Mouse (Mus musculus): Measurements from ENCODE around the gene 1110002E22Rik. TPM values are rescaled to one million over a fixed set of nuclear protein-coding genes. Genes with fewer than 3 reads are reported as not detected.

1110002E22Rik gene
- polyA plus RNA-seq, 1 experiment, result 0.05 TPM

DNA sequence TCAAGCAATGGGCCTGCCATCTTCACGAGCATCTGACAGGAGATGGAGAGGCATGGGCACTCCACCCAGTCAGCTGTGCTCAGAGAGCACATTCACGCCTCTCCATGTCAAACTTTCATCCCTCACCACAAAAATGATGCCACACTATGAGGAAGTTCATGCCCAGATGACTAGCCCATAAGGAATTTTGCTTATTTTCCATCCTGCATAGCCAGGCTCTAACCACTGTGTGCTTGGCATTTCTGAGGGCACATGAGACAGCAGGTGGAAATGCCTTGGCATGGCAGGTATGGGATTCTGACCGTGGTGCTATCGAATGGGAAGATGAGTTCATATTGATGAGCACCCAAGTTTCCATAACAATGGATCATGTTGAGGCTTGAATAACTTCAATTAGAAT, 38.8 kb downstream of the 1110002E22Rik start:
- no peak overlapping the region for H3K27ac ChIP-seq (ENCODE audit: insufficient read depth, low read length)
- H3K4me1 ChIP-seq (ENCODE audit: control insufficient read depth, insufficient read depth, insufficient read length), result no peaks in the 10 kb centered on the region
- no peaks in the 10 kb centered on the region for H3K27me3 ChIP-seq (ENCODE audit: control insufficient read depth, insufficient read depth, low read length)
- H3K36me3 ChIP-seq (ENCODE audit: control insufficient read depth, insufficient read depth, low read length), result no peaks in the 10 kb centered on the region
- H3K4me3 ChIP-seq (ENCODE audit: extremely low read depth, insufficient read depth, insufficient read length), result no peak overlapping the region
- no peak for TF ChIP-seq POLR2A (IDR thresholded peaks at IDR 0.05; ENCODE audit: low read depth, low read length)
- no peak for TF ChIP-seq CTCF (IDR thresholded peaks at IDR 0.05; ENCODE audit: extremely low read depth, insufficient read depth, insufficient read length, insufficient replicate concordance)
- 86% methylated on average over 4 of the region's 4 CpGs for WGBS
- no peak for DNase-seq (ENCODE audit: low read depth in 1 of 2, low spot score in 2 of 2)

DNA sequence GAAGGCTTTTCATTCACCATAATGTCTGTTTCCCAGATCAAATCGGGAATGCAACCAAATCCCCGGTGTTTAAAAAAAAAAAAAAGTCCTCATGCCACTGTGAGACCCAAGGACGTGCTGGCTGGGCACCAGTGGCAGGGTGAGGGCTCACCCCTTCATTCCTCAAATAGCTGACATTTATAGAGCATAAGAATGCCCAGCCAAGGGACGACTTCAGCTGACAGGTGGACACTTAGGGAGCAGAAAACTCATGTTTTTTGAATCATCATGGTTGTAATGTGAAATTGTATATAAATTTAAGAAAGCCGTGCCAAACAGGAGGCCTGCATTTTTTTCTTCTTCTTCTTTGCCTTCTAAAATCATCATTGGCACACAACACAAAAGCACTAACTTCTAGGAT, 40.2 kb downstream of the 1110002E22Rik start:
- Histone ChIP-seq H3K27ac (ENCODE audit: insufficient read depth, low read length) (no peak overlapping the region), H3K4me3 (ENCODE audit: extremely low read depth, insufficient read depth, insufficient read length) (no peak overlapping the region), H3K36me3 (ENCODE audit: control insufficient read depth, insufficient read depth, low read length) (no peaks in the 10 kb centered on the region), H3K27me3 (ENCODE audit: control insufficient read depth, insufficient read depth, low read length) (no peaks in the 10 kb centered on the region), H3K4me1 (ENCODE audit: control insufficient read depth, insufficient read depth, insufficient read length) (no peaks in the 10 kb centered on the region)
- no peak for DNase-seq (ENCODE audit: low read depth in 1 of 2, low spot score in 2 of 2)
- TF ChIP-seq CTCF (IDR thresholded peaks at IDR 0.05; ENCODE audit: extremely low read depth, insufficient read depth, insufficient read length, insufficient replicate concordance), result no peak
- WGBS, result 83% methylated on average over 5 of the region's 5 CpGs

DNA sequence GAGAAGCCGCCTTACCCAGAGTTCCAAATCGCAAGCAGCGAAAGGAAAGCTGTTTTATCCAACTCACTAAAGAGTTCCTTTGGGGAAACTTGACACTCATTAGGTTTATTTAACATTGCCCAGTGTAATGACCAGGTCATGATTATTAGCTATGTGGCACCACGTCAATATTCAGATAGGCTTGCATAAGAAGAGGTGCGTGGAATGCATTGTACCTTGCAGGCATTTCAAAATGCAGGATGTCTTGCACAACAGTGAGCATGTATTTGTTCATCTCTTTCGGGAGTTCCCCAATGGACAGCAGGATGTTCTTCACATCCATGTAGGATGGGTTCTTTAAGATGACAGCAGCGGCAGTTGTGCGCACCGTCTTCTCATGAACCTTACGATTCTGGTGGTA, 42.0 kb downstream of the 1110002E22Rik start:
- H3K36me3 ChIP-seq (ENCODE audit: control insufficient read depth, insufficient read depth, low read length), result no peaks in the 10 kb centered on the region
- 95% methylated on average over 10 of the region's 10 CpGs for WGBS
- no peak overlapping the region for H3K4me3 ChIP-seq (ENCODE audit: extremely low read depth, insufficient read depth, insufficient read length)
- no peaks in the 10 kb centered on the region for H3K27me3 ChIP-seq (ENCODE audit: control insufficient read depth, insufficient read depth, low read length)
- no peaks in the 10 kb centered on the region for H3K4me1 ChIP-seq (ENCODE audit: control insufficient read depth, insufficient read depth, insufficient read length)
- DNase-seq (ENCODE audit: low read depth in 1 of 2, low spot score in 2 of 2), result no peak
- TF ChIP-seq POLR2A (IDR thresholded peaks at IDR 0.05; ENCODE audit: low read depth, low read length), result no peak
- TF ChIP-seq CTCF (IDR thresholded peaks at IDR 0.05; ENCODE audit: extremely low read depth, insufficient read depth, insufficient read length, insufficient replicate concordance), result no peak
- H3K27ac ChIP-seq (ENCODE audit: insufficient read depth, low read length), result no peak overlapping the region

DNA sequence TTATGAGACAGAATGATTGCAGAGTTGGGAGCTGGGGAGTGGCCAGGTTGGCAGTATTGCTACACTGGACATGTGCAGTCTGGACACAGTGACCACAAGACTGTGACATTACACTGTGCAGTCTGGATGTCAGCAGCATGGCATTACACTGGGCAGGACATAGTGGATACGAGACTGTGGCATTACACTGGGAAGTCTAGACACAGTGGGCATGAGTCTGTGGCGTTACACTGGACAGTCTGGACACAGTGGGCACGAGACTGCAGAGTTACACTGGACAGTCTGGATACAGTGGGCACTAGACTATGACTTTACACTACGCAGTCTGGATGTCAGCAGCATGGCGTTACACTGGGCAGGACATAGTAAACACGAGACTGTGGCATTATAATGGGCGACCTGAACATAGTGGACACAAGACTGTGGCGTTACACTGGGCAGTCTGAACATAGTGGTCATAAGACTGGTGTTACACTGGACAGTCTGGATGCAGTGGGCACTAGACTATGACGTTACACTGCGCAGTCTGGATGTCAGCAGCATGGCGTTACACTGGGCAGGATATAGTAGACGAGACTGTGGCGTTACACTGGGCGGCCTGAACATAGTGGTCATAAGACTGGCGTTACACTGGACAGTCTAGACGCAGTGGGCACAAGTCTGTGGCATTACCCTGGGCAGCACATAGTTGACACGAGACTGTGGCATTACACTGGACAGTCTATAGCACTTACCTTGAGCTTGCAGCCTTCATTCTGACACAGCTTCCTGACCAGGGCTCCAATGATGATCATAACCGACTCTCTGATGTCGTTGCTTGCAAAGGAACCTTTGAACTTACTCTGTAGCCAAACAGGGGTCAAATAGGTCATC, 46.3 kb downstream of the 1110002E22Rik start:
- H3K27me3 ChIP-seq (ENCODE audit: control insufficient read depth, insufficient read depth, low read length), result no peaks in the 10 kb centered on the region
- WGBS, result 91% methylated on average over 19 of the region's 19 CpGs
- H3K4me3 ChIP-seq (ENCODE audit: extremely low read depth, insufficient read depth, insufficient read length), result no peak overlapping the region
- TF ChIP-seq POLR2A (IDR thresholded peaks at IDR 0.05; ENCODE audit: low read depth, low read length) (no peak), CTCF (IDR thresholded peaks at IDR 0.05; ENCODE audit: extremely low read depth, insufficient read depth, insufficient read length, insufficient replicate concordance) (no peak)
- H3K27ac ChIP-seq (ENCODE audit: insufficient read depth, low read length), result no peak overlapping the region
- DNase-seq (ENCODE audit: low read depth in 1 of 2, low spot score in 2 of 2), result no peak
- no peaks in the 10 kb centered on the region for H3K36me3 ChIP-seq (ENCODE audit: control insufficient read depth, insufficient read depth, low read length)
- no peaks in the 10 kb centered on the region for H3K4me1 ChIP-seq (ENCODE audit: control insufficient read depth, insufficient read depth, insufficient read length)

DNA sequence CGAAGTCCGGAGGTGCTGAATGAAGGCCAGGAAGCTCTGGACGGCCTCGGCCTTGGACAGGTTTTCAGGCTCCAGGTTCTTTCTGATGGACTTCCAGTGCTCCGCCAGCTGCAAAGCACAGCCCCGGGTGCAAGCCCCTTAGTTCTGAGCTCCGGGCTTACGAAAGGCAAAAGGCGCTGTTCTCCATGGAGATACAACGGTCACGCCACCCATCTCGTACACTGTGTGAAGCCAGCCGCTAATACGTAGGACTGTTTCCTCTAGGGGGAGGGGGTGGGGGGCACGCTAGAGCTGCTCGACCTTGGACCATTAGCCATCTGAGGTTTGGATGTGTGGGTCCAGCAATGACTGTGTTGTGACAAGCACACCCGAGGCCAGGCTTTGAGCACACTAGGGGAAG, 49.3 kb downstream of the 1110002E22Rik start:
- TF ChIP-seq CTCF (IDR thresholded peaks at IDR 0.05; ENCODE audit: extremely low read depth, insufficient read depth, insufficient read length, insufficient replicate concordance), result no peak
- TF ChIP-seq POLR2A (IDR thresholded peaks at IDR 0.05; ENCODE audit: low read depth, low read length), result no peak
- H3K4me1 ChIP-seq (ENCODE audit: control insufficient read depth, insufficient read depth, insufficient read length), result no peaks in the 10 kb centered on the region
- no peak overlapping the region for H3K27ac ChIP-seq (ENCODE audit: insufficient read depth, low read length)
- DNase-seq (ENCODE audit: low read depth in 1 of 2, low spot score in 2 of 2), result no peak
- WGBS, result 89% methylated on average over 17 of the region's 17 CpGs
- H3K36me3 ChIP-seq (ENCODE audit: control insufficient read depth, insufficient read depth, low read length), result no peaks in the 10 kb centered on the region
- no peaks in the 10 kb centered on the region for H3K27me3 ChIP-seq (ENCODE audit: control insufficient read depth, insufficient read depth, low read length)
- H3K4me3 ChIP-seq (ENCODE audit: extremely low read depth, insufficient read depth, insufficient read length), result no peak overlapping the region

DNA sequence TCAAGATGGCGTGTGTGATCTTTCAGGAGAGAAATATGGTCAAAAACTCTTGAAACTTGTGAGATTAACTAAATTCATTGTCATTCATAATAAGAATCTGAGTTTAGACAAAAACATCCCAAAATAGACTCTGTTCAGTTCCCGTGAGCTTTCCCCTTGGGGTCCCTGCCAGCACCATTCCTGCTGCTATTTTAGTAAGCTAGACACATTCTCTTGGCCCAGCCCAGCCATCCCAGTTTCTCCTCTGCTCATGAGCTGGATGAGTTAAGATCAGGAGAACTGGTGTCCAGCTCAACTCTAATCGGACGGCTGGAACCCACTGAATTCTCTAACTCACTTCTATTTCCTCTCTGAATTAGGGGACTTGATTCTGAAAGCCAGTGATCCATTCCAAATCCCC, 52.0 kb downstream of the 1110002E22Rik start:
- DNase-seq (ENCODE audit: low read depth in 1 of 2, low spot score in 2 of 2), result no peak
- H3K27ac ChIP-seq (ENCODE audit: insufficient read depth, low read length), result no peak overlapping the region
- WGBS, result 82% methylated on average over 4 of the region's 4 CpGs
- no peaks in the 10 kb centered on the region for H3K4me1 ChIP-seq (ENCODE audit: control insufficient read depth, insufficient read depth, insufficient read length)
- H3K27me3 ChIP-seq (ENCODE audit: control insufficient read depth, insufficient read depth, low read length), result no peaks in the 10 kb centered on the region
- TF ChIP-seq POLR2A (IDR thresholded peaks at IDR 0.05; ENCODE audit: low read depth, low read length), result no peak
- no peak for TF ChIP-seq CTCF (IDR thresholded peaks at IDR 0.05; ENCODE audit: extremely low read depth, insufficient read depth, insufficient read length, insufficient replicate concordance)
- H3K36me3 ChIP-seq (ENCODE audit: control insufficient read depth, insufficient read depth, low read length), result no peaks in the 10 kb centered on the region
- H3K4me3 ChIP-seq (ENCODE audit: extremely low read depth, insufficient read depth, insufficient read length), result no peak overlapping the region

DNA sequence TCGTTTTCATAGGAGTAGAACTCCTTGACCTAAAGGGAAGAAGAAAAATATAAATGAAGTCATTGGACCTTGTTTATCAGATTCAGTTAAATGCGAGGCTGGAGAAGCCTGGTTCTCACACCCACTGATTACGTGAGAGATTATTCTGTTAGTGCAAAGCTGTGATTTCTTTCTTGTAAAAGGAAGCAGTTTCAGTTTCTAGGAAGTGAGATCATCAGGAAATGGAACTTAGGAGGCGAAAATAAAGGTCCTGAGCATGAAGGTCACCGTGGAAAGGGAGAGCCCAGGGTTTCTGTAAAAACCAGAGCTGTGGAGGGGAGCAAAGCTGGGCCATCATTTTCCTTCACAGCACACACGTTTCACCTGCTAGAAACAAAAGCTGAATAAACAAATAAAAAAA, 53.5 kb downstream of the 1110002E22Rik start:
- 54% methylated on average over 6 of the region's 6 CpGs for WGBS
- no peak overlapping the region for H3K27ac ChIP-seq (ENCODE audit: insufficient read depth, low read length)

More for the DNA sequence above, 53.5 kb downstream of the 1110002E22Rik start:
- TF ChIP-seq POLR2A (IDR thresholded peaks at IDR 0.05; ENCODE audit: low read depth, low read length), result no peak
- no peak for TF ChIP-seq CTCF (IDR thresholded peaks at IDR 0.05; ENCODE audit: extremely low read depth, insufficient read depth, insufficient read length, insufficient replicate concordance)
- no peaks in the 10 kb centered on the region for H3K36me3 ChIP-seq (ENCODE audit: control insufficient read depth, insufficient read depth, low read length)
- H3K4me3 ChIP-seq (ENCODE audit: extremely low read depth, insufficient read depth, insufficient read length), result no peak overlapping the region
- no peak for DNase-seq (ENCODE audit: low read depth in 1 of 2, low spot score in 2 of 2)
- no peaks in the 10 kb centered on the region for H3K4me1 ChIP-seq (ENCODE audit: control insufficient read depth, insufficient read depth, insufficient read length)
- H3K27me3 ChIP-seq (ENCODE audit: control insufficient read depth, insufficient read depth, low read length), result no peaks in the 10 kb centered on the region
